Mouse (Mus musculus) stomach, embryonic 16.5 days (tissue): ENCODE data around the gene Irf7. TPM values are rescaled to one million over a fixed set of nuclear protein-coding genes. Genes with fewer than 3 reads are reported as not detected.

Source experiments
- ATAC-seq: fragments of 200-750 bp; cut with Nextera tagmentation; 2 replicates; pipeline ENCODE4 v1.8.0; 2017; ENCODE audit warnings: moderate number of reproducible peaks, moderate TSS enrichment; ENCODE audit not compliant: insufficient read depth, low FRiP score
- H3K27ac ChIP-seq: fragments of 300-500 bp; sonication (generic); 2 replicates; pipeline ENCODE4 v1.5.1; 2014; ENCODE audit warnings: low read length
- H3K27me3 ChIP-seq: fragments of 300-500 bp; sonication (generic); 2 replicates; pipeline ENCODE4 v1.6.1; 2014; ENCODE audit warnings: low read length, control low read depth, mixed read lengths; ENCODE audit not compliant: control insufficient read depth, insufficient read depth
- H3K36me3 ChIP-seq: fragments of 300-500 bp; sonication (generic); 2 replicates; pipeline ENCODE4 v1.6.1; 2014; ENCODE audit warnings: low read length; ENCODE audit not compliant: control insufficient read depth, insufficient read depth
- H3K4me1 ChIP-seq: fragments of 300-500 bp; sonication (generic); 2 replicates; pipeline ENCODE4 v1.6.1; 2014; ENCODE audit warnings: low read length, control low read depth, mixed read lengths; ENCODE audit not compliant: control insufficient read depth, insufficient read depth
- H3K4me2 ChIP-seq: fragments of 300-500 bp; sonication (generic); 2 replicates; pipeline ENCODE4 v1.6.1; 2014; ENCODE audit warnings: low read depth, low read length, mixed read lengths
- H3K4me3 ChIP-seq: fragments of 300-500 bp; sonication (generic); replicated peaks from 2 replicates; pipeline ENCODE4 v1.5.1; 2014; ENCODE audit warnings: mild to moderate bottlenecking, low read length
- H3K9ac ChIP-seq: fragments of 300-500 bp; sonication (generic); 2 replicates; pipeline ENCODE4 v1.6.1; 2014; ENCODE audit warnings: low read length
- H3K9me3 ChIP-seq: fragments of 300-500 bp; sonication (generic); replicated peaks from 2 replicates; pipeline ENCODE4 v1.6.1; 2016; ENCODE audit warnings: low read length, control low read depth; ENCODE audit not compliant: control insufficient read depth
- WGBS: fragments of 180-500 bp; shearing (Covaris S2); extraction: QIAGEN DNeasy Blood & Tissue Kit; methylation state at CpG from one replicate; pipeline ENCODE4 v1.1.7; 2014; 5-methylcytosine and 5-hydroxymethylcytosine counted together
- microRNA counts: library from miRNA; unstranded; fragments of <30 nt; microRNA quantifications from one replicate; lab custom pipeline; 2016
- microRNA-seq: library from miRNA; unstranded; fragments of <30 nt; microRNA quantifications from one replicate; pipeline ENCODE4, GENCODE M21; 2016
- polyA plus RNA-seq: library from polyadenylated mRNA; unstranded; fragments of >200 nt; fragmentation: Nextera tagmentation; extraction: Ambion mirVana; gene quantifications from 2 replicates; pipeline ENCODE4 v1.2.1, GENCODE M21; 2015

The Irf7 gene
- polyA plus RNA-seq, 1 experiment from 2014 or later: 3.5 TPM

GRCm38 (mm10) chr7:141213605-141214235, 52.6 kb downstream of the Irf7 start, which contains the start of gene Lmntd2:
Lmntd2 (minus strand) TSS chr7:141214080.
- Histone ChIP-seq H3K4me3 (peak within 1 kb of the TSS; percentile 68), H3K27me3 (no peaks in the 10 kb centered on the region), H3K4me2 (peak within 1 kb of the TSS; percentile 85), H3K36me3 (no peaks in the 10 kb centered on the region), H3K27ac (peak within 1 kb of the TSS; percentile 97), H3K9ac (peak within 1 kb of the TSS; percentile 78), H3K4me1 (peaks cover 38% of the 10 kb centered on the region), H3K9me3 (no peaks in the 10 kb centered on the region)
- ATAC-seq: no peak
- WGBS: 87% methylated on average over 11 of the region's 11 CpGs

DNA sequence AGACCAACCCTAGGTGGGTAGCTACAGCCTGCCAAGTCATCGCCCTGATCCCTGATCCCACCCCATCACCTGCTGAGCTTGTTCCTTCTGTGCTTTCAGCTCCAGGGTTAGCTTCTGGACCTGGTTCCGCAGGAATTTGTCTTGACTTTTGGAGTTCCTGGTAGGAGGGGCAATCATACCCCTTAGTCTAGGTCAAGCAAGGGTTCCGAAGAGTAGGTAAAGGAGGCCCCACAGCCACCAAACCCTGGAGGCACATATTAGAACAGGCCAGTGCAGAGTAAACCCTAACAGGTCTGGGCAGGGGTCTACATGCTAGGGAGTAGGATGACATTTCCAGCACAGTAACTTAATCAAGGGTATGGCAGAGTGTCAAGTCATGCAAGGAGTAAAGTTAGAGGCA, 53.1 kb downstream of the Irf7 start:
- H3K27ac ChIP-seq: peak overlapping the region; percentile 97
- no peak for ATAC-seq
- H3K4me3 ChIP-seq: no peak overlapping the region
- H3K36me3 ChIP-seq: no peaks in the 10 kb centered on the region
- peaks cover 32% of the 10 kb centered on the region for H3K4me1 ChIP-seq
- H3K9me3 ChIP-seq: no peaks in the 10 kb centered on the region
- H3K4me2 ChIP-seq: no peak overlapping the region
- no peaks in the 10 kb centered on the region for H3K27me3 ChIP-seq
- 0 out of 2 replicates have a peak overlapping the region, but pooled peaks have one; percentile 46 for H3K9ac ChIP-seq
- WGBS: 70% methylated on average over 3 of the region's 3 CpGs

MicroRNAs within 50 kb of the gene (microRNA counts, 519-probe panel; counts per million panel counts)
- 3,554 counts per million, percentile 82 among the panel's probes with 10 or more counts for microRNA mmu-miR-210 (lab: Ali Mortazavi, UCI)

Small RNAs within 50 kb of the gene (microRNA-seq; reads per million reads assigned to microRNA genes)
- 1,136 reads per million, percentile 77 among the genes with 10 or more reads in this experiment for gene Mir210

Other genes starting within 250 kb of the Irf7 start
- gene Ifitm6, start 248.6 kb downstream of the Irf7 start, polyA plus RNA-seq: 5.5 and 7.5 TPM in 2 replicates
- not detected in 2 replicates for gene Gm17387, start 237.3 kb downstream of the Irf7 start, polyA plus RNA-seq
- gene B4galnt4, start 205.4 kb downstream of the Irf7 start, polyA plus RNA-seq: 4.9 and 5.1 TPM in 2 replicates
- gene Pkp3, start 188.3 kb downstream of the Irf7 start, polyA plus RNA-seq: 74.2 and 103 TPM in 2 replicates
- 14.1 and 14.7 TPM in 2 replicates for gene Sigirr, start 165.9 kb downstream of the Irf7 start, polyA plus RNA-seq
- 22.5 and 26.2 TPM in 2 replicates for gene Ano9, start 148.7 kb downstream of the Irf7 start, polyA plus RNA-seq
- gene Ptdss2, start 144.1 kb downstream of the Irf7 start, polyA plus RNA-seq: 56.0 and 59.4 TPM in 2 replicates
- 240 and 265 TPM in 2 replicates for gene Rnh1, start 93.6 kb downstream of the Irf7 start, polyA plus RNA-seq
- gene Hras, start 72.5 kb downstream of the Irf7 start, polyA plus RNA-seq: 45.1 and 48.0 TPM in 2 replicates
- 7.1 TPM in 2 replicates for gene Lrrc56, start 72.3 kb downstream of the Irf7 start, polyA plus RNA-seq
- gene Lmntd2, start 52.4 kb downstream of the Irf7 start, polyA plus RNA-seq: 4.8 and 6.3 TPM in 2 replicates
- 82.3 and 104 TPM in 2 replicates for gene Rassf7, start 50.6 kb downstream of the Irf7 start, polyA plus RNA-seq
- 57.6 and 67.7 TPM in 2 replicates for gene Phrf1, start 37.7 kb downstream of the Irf7 start, polyA plus RNA-seq
- 16.0 and 17.0 TPM in 2 replicates for gene Cdhr5, start 10.3 kb upstream of the Irf7 start, polyA plus RNA-seq
- 23.2 and 24.8 TPM in 2 replicates for gene Sct, start 12.7 kb upstream of the Irf7 start, polyA plus RNA-seq
- 0.18 TPM in 1 of 2 replicates, not detected in the other for gene Drd4, start 25.5 kb upstream of the Irf7 start, polyA plus RNA-seq
- gene Deaf1, start 61.2 kb upstream of the Irf7 start, polyA plus RNA-seq: 61.3 and 64.3 TPM in 2 replicates
- gene Tmem80, start 61.3 kb upstream of the Irf7 start, polyA plus RNA-seq: 35.9 and 36.5 TPM in 2 replicates
- gene Eps8l2, start 72.4 kb upstream of the Irf7 start, polyA plus RNA-seq: 79.4 and 108 TPM in 2 replicates
- 399 and 400 TPM in 2 replicates for gene Taldo1, start 125.7 kb upstream of the Irf7 start, polyA plus RNA-seq
- 45.8 and 48.1 TPM in 2 replicates for gene Gatd1, start 147.7 kb upstream of the Irf7 start, polyA plus RNA-seq
- gene Cend1, start 163.0 kb upstream of the Irf7 start, polyA plus RNA-seq: 2.6 and 3.8 TPM in 2 replicates
- gene Slc25a22, start 171.4 kb upstream of the Irf7 start, polyA plus RNA-seq: 29.4 and 32.3 TPM in 2 replicates
- 7.6 and 8.2 TPM in 2 replicates for gene Pidd1, start 177.5 kb upstream of the Irf7 start, polyA plus RNA-seq
- 1,060 and 1,250 TPM in 2 replicates for gene Rplp2, start 180.9 kb upstream of the Irf7 start, polyA plus RNA-seq
- gene Pnpla2, start 188.7 kb upstream of the Irf7 start, polyA plus RNA-seq: 34.0 and 38.5 TPM in 2 replicates
- gene Cracr2b, start 194.6 kb upstream of the Irf7 start, polyA plus RNA-seq: 21.4 and 25.3 TPM in 2 replicates
- gene Cd151, start 200.9 kb upstream of the Irf7 start, polyA plus RNA-seq: 39.1 and 40.3 TPM in 2 replicates
- gene Polr2l, start 208.7 kb upstream of the Irf7 start, polyA plus RNA-seq: 62.4 and 63.1 TPM in 2 replicates
- gene Tspan4, start 208.8 kb upstream of the Irf7 start, polyA plus RNA-seq: 67.4 and 69.6 TPM in 2 replicates